Mouse (Mus musculus) kidney, postnatal 4 days (tissue): Measurements from ENCODE around the gene Tmcc1.

Experiments
- DNase-seq, 2 experiments: peaks; one replicate each; pipeline ENCODE4 v3.0.0; 2021; ENCODE audit warnings: mixed read lengths in 2 of 2

Tmcc1 gene

GRCm38 (mm10) chr6:115991881-115992620 is 201.2 kb downstream of the Tmcc1 start:
- peak; percentile 55 to 67 for DNase-seq

- peak; percentile 69 to 79 for DNase-seq
Measured at GRCm38 (mm10) chr6:115991108-115991880, 202.0 kb downstream of the Tmcc1 start.

GRCm38 (mm10) chr6:115990479-115990878 is 202.8 kb downstream of the Tmcc1 start:
- no peak for DNase-seq

GRCm38 (mm10) chr6:115990056-115990455 is 203.2 kb downstream of the Tmcc1 start:
- DNase-seq = no peak

GRCm38 (mm10) chr6:115989607-115990006 is 203.7 kb downstream of the Tmcc1 start:
- DNase-seq = no peak

GRCm38 (mm10) chr6:115989032-115989431 is 204.3 kb downstream of the Tmcc1 start:
- no peak for DNase-seq

GRCm38 (mm10) chr6:115987096-115987747 is 206.1 kb downstream of the Tmcc1 start:
- no peak for DNase-seq

GRCm38 (mm10) chr6:115986472-115987095 is 206.7 kb downstream of the Tmcc1 start:
- no peak for DNase-seq

- no peak for DNase-seq
Measured at GRCm38 (mm10) chr6:115985622-115986021, 207.7 kb downstream of the Tmcc1 start.

- DNase-seq = no peak
Measured at GRCm38 (mm10) chr6:115984580-115984979, 208.7 kb downstream of the Tmcc1 start.

- peak; percentile 74 to 82 for DNase-seq
Measured at GRCm38 (mm10) chr6:115983306-115984038, 209.8 kb downstream of the Tmcc1 start.

GRCm38 (mm10) chr6:115982889-115983288 is 210.4 kb downstream of the Tmcc1 start:
- DNase-seq = peak; percentile 43 to 64

- peak in 1 of 2 experiments; percentile 45 for DNase-seq
Measured at GRCm38 (mm10) chr6:115978596-115978995, 214.7 kb downstream of the Tmcc1 start.

- no peak for DNase-seq
Measured at GRCm38 (mm10) chr6:115977810-115978209, 215.5 kb downstream of the Tmcc1 start.

- DNase-seq = no peak
Measured at GRCm38 (mm10) chr6:115975606-115976005, 217.7 kb downstream of the Tmcc1 start.

- no peak for DNase-seq
Measured at GRCm38 (mm10) chr6:115973881-115974662, 219.2 kb downstream of the Tmcc1 start.

GRCm38 (mm10) chr6:115973139-115973875 is 220.0 kb downstream of the Tmcc1 start:
- DNase-seq = no peak

- DNase-seq = no peak
Measured at GRCm38 (mm10) chr6:115972083-115972764, 221.1 kb downstream of the Tmcc1 start.

GRCm38 (mm10) chr6:115971273-115972060 is 221.8 kb downstream of the Tmcc1 start:
- DNase-seq = no peak
